Mouse (Mus musculus) lung, postnatal 4 days (tissue): ENCODE results near the gene Sh3pxd2b.

Experiments used
- DNase-seq, 2 experiments: peaks; one replicate each; pipeline ENCODE4 v3.0.0; 2021

Sh3pxd2b gene

DNA sequence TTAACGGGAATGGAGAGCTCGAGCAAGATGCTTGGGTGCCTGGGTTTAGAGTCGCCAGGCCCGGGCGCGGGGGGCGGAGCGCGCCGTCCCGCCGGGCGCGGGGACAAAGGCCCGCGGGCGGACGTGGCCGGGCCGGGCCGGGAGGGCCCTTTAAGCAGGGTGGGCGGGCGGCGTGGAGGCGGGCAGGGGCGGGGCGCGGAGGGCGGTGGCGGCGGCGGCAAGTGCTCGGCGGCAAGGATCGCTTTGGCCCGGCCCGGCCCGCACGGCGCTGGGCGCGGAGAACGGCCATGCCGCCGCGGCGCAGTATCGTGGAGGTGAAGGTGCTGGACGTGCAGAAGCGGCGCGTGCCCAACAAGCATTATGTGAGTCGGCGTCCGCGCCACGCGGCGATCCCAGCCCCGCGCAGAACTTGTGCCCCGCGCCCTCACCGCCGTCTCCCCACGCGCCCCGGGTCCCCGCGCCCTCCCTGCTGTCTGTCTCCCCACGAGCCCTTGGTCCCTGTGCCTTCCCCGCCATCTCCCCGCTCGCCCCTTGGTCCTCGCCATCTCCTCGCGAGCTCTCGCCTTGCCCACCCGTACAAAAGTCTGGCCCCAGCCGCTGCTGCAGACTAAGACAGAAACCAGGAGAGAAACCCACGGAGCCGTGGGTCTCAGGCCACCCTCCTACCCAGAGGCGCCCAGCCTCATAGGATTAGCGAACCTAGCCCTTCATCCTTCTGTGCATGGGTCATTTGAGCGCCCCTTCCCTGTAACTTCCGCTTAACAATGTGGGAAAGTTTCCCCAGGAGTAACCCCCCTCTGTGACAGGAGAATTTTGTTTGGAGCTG lies at the start of gene Sh3pxd2b:
Gene Sh3pxd2b (plus strand): TSS at position 214 of the 826 bp plus-strand sequence.
- peak; percentile 80 to 85 for DNase-seq

- DNase-seq = no peak
Measured at GRCm38 (mm10) chr11:32297866-32298531, 49.6 kb upstream of the Sh3pxd2b start.

GRCm38 (mm10) chr11:32298532-32298918 lies 49.1 kb upstream of the Sh3pxd2b start:
- DNase-seq = no peak

- DNase-seq = peak; percentile 41 to 66
Measured at GRCm38 (mm10) chr11:32299865-32300264, 47.8 kb upstream of the Sh3pxd2b start, which contains the start of gene Hbq1a. TSS of gene Hbq1a (plus strand) at chr11:32300069.

- DNase-seq = no peak
Measured at GRCm38 (mm10) chr11:32300279-32301267, 47.0 kb upstream of the Sh3pxd2b start.

DNA sequence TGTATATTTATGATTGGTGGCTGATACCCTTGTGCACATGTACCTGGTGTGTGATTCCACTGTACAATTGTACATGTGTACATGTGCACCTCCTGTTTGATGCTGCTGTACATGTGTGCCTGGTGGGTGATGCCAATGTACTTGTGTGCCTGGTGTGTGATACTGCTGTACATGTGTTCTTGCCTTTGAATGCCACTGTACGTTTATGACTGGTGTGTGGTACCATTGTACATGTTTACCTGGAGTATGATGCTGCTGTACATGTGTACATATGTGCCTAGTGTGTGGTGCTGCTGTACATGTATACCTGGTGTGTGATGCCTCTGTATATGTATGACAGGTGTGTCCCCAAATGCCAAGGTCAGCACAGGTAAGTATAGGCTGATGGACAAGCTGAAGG lies 46.1 kb upstream of the Sh3pxd2b start:
- DNase-seq = no peak

DNA sequence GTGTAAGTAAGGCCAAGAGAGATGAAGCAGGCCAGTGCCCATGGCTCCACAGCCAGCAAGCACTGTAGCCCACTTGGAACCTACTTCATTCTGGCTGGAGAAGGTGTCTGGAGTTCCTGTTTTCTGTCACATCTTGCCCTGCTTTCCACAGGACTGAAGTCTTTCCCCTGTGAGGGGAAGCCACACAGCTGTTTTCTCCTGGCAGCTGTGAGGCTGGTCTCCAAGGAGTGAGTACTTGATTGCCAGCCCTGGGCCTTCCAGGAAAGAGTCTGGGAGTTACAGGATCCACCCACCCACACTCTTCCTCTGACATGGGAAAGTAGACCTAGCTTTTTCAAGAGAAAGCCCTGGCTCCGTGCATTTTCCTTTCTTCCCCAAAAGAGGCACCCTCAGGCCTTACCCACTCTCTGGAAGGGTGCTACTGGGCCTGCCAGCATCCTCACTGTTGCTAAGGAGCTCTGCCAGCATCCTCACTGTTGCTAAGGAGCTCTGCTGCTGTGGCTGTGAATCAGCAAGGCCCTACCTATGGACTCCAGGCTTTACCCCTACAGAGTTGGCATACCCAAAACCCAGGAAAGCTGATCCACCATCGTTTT lies 44.7 kb upstream of the Sh3pxd2b start:
- peak; percentile 11 to 69 for DNase-seq

DNA sequence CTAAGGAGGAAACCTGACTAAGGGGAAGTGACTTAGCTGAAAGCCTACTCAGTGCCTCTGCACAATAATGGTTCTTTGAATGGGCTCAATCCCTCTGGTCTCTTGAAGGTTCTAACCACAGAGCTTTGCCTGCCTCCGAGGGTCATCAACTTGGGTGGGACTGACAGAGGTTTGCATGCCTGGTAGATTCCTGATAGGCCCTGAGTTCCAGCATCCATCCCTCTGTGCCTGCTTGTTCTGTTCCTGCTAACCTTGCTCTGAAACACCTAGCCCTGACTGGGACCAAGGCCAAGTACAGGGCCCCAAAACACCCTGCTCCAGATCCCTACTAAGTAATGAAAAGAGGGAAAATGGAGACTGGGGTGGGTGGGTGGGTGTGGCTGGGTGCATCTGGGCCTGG lies 44.2 kb upstream of the Sh3pxd2b start:
- DNase-seq = no peak

DNA sequence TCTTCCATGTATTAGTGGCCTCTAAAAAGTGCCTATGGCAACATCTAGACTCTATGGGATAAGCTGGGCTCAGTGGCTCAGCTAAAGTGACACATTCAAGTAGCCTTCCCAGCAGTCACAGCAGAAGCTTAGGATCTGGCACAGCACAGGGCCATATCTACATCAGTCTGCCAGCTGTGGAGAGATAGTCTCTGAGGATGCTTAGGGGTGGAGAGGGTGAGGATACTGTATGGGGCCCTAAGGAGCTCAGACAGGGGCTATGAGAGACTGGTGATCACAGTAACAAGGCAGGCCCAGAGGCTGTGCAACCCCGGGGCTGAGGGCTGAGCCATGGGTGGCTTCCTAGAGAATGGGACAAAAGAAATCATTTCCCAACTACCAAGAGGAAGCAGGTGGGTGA lies 40.6 kb upstream of the Sh3pxd2b start:
- DNase-seq = no peak

DNA sequence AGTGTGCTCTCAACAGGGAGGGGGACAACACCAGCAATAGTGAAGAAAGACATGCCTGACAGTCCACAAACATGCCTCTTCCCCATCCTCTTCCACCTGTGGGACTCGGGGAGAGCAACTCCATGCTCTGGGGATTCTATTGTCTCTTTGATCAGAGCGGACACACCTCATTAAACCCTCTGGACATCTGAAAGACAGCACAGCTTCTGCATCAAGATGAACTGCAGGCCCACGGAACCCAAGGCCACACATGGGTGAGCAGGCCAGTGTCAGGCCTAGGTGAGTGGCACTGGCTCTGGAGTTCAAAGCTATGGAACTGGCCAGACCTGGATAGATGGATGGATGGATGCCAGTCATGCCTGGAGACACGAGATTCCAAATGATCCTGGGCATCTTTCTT lies 38.2 kb upstream of the Sh3pxd2b start:
- no peak for DNase-seq

DNA sequence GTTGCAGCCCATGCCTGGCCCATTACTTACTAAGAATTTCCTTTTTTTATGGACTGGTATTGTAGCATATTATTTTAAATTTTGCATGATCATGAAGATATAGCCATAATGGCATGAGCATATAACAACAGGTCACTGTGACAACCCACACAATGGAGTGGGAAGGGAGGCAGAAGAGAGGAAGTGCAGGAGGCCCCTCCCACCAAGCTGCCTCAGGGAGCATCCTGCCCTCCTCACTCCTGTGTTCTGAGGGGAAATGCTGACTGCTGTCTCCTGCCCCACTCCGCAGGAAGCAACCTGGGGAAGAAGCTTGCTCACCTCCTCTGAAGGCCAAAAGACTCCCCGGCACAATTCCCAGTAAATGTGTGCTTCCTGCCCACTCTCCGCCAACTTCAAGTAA lies 37.7 kb upstream of the Sh3pxd2b start:
- no peak for DNase-seq

DNA sequence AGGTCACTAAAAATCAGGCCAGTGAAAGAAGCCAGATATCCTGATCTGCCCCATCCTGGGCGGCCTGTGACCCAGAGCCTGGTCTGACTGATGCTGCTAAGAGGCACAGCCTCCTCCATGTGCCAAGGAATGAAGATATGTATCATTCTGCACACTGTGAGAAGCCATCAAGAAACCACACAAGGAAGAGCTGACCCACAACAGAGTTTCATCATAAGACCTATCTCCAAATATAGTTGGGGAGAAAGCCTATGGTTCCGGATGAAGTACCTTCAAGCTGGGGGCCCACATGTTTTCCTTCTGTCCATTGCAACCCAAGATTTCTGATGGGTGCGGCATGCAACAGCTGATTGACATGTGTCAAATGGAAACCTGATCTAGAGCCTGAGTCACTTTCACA lies 31.6 kb upstream of the Sh3pxd2b start:
- no peak for DNase-seq

GRCm38 (mm10) chr11:32320507-32321195 lies 27.0 kb upstream of the Sh3pxd2b start:
- no peak for DNase-seq

DNA sequence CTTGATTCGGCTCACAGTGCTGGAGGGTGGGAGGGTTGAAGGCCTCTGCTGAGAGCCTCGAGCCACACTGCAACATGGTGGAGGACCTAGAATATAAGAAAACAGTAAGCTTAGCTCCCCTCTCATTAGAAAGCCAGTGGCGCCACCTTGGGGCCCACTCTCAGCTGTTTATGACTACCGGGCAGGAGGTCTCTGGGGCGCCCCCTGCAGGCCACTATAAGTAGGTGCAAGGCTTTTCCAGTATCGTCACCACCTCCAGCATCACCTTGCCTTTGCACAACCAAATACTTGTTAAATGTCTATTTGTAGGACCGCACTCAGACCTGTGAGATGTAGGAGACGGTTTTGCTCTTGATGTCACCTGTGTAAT lies 26.4 kb upstream of the Sh3pxd2b start:
- DNase-seq = peak; percentile 69 to 73

GRCm38 (mm10) chr11:32324609-32325008 lies 23.0 kb upstream of the Sh3pxd2b start:
- peak; percentile 83 to 87 for DNase-seq

DNA sequence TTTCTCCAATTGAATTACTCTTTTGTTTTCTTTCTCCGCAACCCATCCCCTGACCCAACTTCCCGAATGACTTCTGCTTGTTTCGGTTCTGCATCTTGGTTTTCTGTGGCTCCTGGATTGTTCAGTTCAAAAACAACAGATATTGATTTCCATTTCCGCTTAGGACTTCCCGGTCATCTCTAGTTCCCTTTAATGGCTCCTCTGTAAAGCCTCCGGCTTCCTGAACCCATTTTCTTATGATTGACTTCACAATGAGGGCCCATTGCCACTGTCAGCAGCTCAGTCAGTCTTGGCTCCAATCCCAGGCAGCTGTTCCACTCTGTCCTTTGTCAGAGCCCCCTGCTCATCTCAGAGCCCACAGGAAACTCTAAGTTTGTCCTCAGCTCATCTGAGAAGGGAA lies 16.5 kb upstream of the Sh3pxd2b start:
- DNase-seq = peak; percentile 55 to 67

- DNase-seq = no peak
Measured at GRCm38 (mm10) chr11:32331861-32332260, 15.8 kb upstream of the Sh3pxd2b start.

DNA sequence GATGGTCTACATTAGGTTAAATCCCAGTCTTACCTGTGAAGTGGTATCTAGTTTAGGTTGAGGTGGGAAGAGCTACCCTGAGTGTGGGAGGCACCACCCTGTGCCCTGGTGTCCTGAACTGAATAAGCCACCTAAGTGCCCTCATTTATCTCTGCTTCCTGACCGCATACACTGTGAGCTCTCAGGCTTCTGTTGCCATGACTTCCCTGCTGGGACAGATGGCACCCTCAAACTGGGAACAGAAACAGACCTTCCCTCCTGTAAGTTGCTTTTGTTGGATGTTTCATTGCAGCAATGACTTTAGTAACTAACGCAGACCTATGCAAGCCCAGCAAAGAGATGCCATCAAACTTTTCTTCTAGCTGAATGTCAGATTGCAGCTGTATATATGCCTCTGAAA lies 14.4 kb upstream of the Sh3pxd2b start:
- DNase-seq = no peak

DNA sequence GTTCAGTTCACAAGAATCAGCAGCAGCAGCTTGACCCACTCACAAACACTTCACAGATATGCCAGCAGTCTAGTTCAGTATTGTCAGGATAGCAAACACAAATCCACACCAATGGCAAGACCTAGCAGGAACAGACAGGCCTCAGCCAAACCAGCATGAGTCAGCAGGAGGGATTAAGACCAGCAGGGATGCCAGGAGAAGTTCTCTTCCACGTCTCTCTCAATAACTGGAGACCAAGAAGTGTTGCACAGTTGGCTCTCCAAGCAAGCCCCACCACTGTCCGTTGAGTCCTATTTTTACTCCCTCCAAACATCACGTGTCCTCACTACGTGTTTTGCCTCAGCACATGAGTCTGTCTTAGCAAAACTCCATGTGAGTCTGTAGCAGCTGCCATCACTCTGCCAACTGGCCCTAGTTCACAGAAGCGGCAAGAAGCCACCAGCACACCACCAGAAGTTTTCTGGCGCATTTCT lies 11.1 kb upstream of the Sh3pxd2b start:
- peak; percentile 48 to 65 for DNase-seq

DNA sequence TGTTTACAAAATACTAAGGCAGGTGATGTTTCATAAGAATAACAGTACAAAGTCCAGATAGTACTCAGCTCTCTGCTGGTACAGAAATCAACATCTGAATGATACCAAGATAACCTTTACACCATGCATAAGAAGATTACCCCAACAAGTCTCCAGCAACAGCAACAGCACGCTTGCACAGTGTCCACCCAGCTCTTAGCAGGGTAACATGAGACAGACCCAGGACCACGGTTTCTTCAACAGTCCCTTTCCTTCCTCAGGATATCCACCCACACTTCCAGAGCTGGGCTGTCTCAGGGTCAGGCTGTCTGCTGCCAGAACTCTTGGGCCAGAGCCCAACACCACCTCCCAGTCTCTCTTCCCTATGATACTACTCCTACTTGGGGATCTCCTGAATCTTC lies 8.5 kb upstream of the Sh3pxd2b start:
- peak; percentile 46 to 76 for DNase-seq
